Comparison of ENCODE assay signal across 22 mouse cellular contexts in genomic region chr17:65827119-65827840, GRCm38 (mm10). TPM values are rescaled to one million over a fixed set of nuclear protein-coding genes. Genes with fewer than 3 reads are reported as not detected.
A peak's percentile ranks its signal among the peaks of the same experiment; 100 is the strongest.
DNase-seq lines count a peak whose midpoint lies in the region; ATAC-seq and TF ChIP-seq lines count a peak whose summit lies in the region.
"Had no signal": no experiment of that assay in that cellular context is flagged by ENCODE, and none has a peak within 500 bp of the region (broad histone marks: within the 10 kb centered on the region; RNA-seq: fewer than 3 reads in every experiment).

No protein-coding gene starts in this region.

- no peaks in the 10 kb centered on the region for H3K27me3 ChIP-seq in embryonic facial prominence, embryonic 11.5 days (ENCODE audit: control insufficient read depth, insufficient read depth, low read length)
- no peaks in the 10 kb centered on the region for H3K27me3 ChIP-seq in embryonic facial prominence, embryonic 10.5 days (replicated peaks; ENCODE audit: low read depth, poor library complexity, severe bottlenecking)
- H3K27me3 ChIP-seq in liver, embryonic 12.5 days (replicated peaks), result no peaks in the 10 kb centered on the region
- no peaks in the 10 kb centered on the region for H3K27me3 ChIP-seq in myocyte (ENCODE audit: control insufficient read depth, insufficient read depth, insufficient read length)
- H3K27me3 ChIP-seq: embryonic facial prominence, embryonic 13.5 days; neural tube, embryonic 12.5 days had no signal

- H3K4me1 ChIP-seq in embryonic facial prominence, embryonic 11.5 days (ENCODE audit: control insufficient read depth, insufficient read depth, low read length), result no peaks in the 10 kb centered on the region
- no peaks in the 10 kb centered on the region for H3K4me1 ChIP-seq in embryonic facial prominence, embryonic 10.5 days
- 0 out of 2 replicates have a peak, but pooled peaks cover 5% of the 10 kb centered on the region for H3K4me1 ChIP-seq in liver, embryonic 12.5 days
- H3K4me1 ChIP-seq: embryonic facial prominence, embryonic 13.5 days; limb, embryonic 10.5 days had no signal

- 0 out of 2 replicates have a peak, but pooled peaks have one; percentile 64 for ATAC-seq in embryonic facial prominence, embryonic 11.5 days (replicated peaks; ENCODE audit: insufficient number of reproducible peaks, low FRiP score, low TSS enrichment, low read depth)
- ATAC-seq in liver, embryonic 12.5 days, result no peak
- ATAC-seq in erythroid progenitor cell, adult 5-6 weeks (replicated peaks; ENCODE audit: low FRiP score, poor library complexity, severe bottlenecking), result 0 out of 2 replicates have a peak, but pooled peaks have one; percentile 30

- no peak overlapping the region for H3K4me3 ChIP-seq in embryonic facial prominence, embryonic 11.5 days (ENCODE audit: low read depth, low read length)
- no peak overlapping the region for H3K4me3 ChIP-seq in embryonic facial prominence, embryonic 10.5 days
- no peak overlapping the region for H3K4me3 ChIP-seq in liver, embryonic 12.5 days
- no peak overlapping the region for H3K4me3 ChIP-seq in myocyte
- H3K4me3 ChIP-seq: embryonic facial prominence, embryonic 13.5 days; heart, adult 2 months; limb, embryonic 10.5 days; neural tube, embryonic 12.5 days had no signal

- no peak overlapping the region for H3K27ac ChIP-seq in embryonic facial prominence, embryonic 11.5 days (replicated peaks; ENCODE audit: low read depth, low read length)
- no peak overlapping the region for H3K27ac ChIP-seq in embryonic facial prominence, embryonic 10.5 days (replicated peaks)
- no peak overlapping the region for H3K27ac ChIP-seq in liver, embryonic 12.5 days
- H3K27ac ChIP-seq: embryonic facial prominence, embryonic 13.5 days; heart, adult 2 months; limb, embryonic 10.5 days; macrophage; neural tube, embryonic 12.5 days had no signal

- H3K9ac ChIP-seq in embryonic facial prominence, embryonic 11.5 days (replicated peaks; ENCODE audit: low read length), result no peak overlapping the region
- 0 out of 2 replicates have a peak overlapping the region, but pooled peaks have one; percentile 12 for H3K9ac ChIP-seq in liver, embryonic 12.5 days
- H3K9ac ChIP-seq: embryonic facial prominence, embryonic 13.5 days; lung, embryonic 14.5 days; neural tube, embryonic 12.5 days had no signal

- 87% methylated on average over 16 of the region's 16 CpGs for WGBS in embryonic facial prominence, embryonic 11.5 days
- 88% methylated on average over 16 of the region's 16 CpGs for WGBS in embryonic facial prominence, embryonic 10.5 days
- WGBS in liver, embryonic 12.5 days (ENCODE audit: insufficient replicate concordance), result 83% methylated on average over 16 of the region's 16 CpGs

- H3K36me3 ChIP-seq in embryonic facial prominence, embryonic 11.5 days (replicated peaks; ENCODE audit: control insufficient read depth, insufficient read depth, low read depth, low read length), result peaks cover 8% of the 10 kb centered on the region
- H3K36me3 ChIP-seq in embryonic facial prominence, embryonic 10.5 days (replicated peaks), result peaks cover 89% of the 10 kb centered on the region
- H3K36me3 ChIP-seq in liver, embryonic 12.5 days, result peaks cover 86% of the 10 kb centered on the region
- peaks cover 62% of the 10 kb centered on the region for H3K36me3 ChIP-seq in myocyte (ENCODE audit: control insufficient read depth, insufficient read depth)

- H3K9me3 ChIP-seq in embryonic facial prominence, embryonic 11.5 days (replicated peaks; ENCODE audit: control insufficient read depth, low read length), result no peaks in the 10 kb centered on the region
- no peaks in the 10 kb centered on the region for H3K9me3 ChIP-seq in embryonic facial prominence, embryonic 10.5 days
- no peaks in the 10 kb centered on the region for H3K9me3 ChIP-seq in liver, embryonic 12.5 days (replicated peaks)
- H3K9me3 ChIP-seq: embryonic facial prominence, embryonic 13.5 days; limb, embryonic 10.5 days; neural tube, embryonic 12.5 days had no signal

- H3K79me2 ChIP-seq in myocyte (ENCODE audit: control insufficient read depth, insufficient read depth), result peaks cover 15% of the 10 kb centered on the region

- H3ac ChIP-seq in myocyte (ENCODE audit: control insufficient read depth, insufficient read length), result no peak overlapping the region

- no peak for TF ChIP-seq POLR2A in myocyte (IDR thresholded peaks at IDR 0.05; ENCODE audit: insufficient read length, low read depth)

- no peak for DNase-seq in embryonic facial prominence, embryonic 11.5 days (ENCODE audit: low spot score)
- no peak for DNase-seq in embryonic facial prominence, embryonic 10.5 days (ENCODE audit: low spot score)
- no peak for DNase-seq in liver
- no peak for DNase-seq in spleen, postnatal 36 days (ENCODE audit: low spot score in 2 of 2)
- DNase-seq: adrenal gland, postnatal 36 days; cerebellum, adult 2 months; gastrocnemius, postnatal 25 days; heart, adult 2 months; heart, postnatal 36 days; kidney, adult 9 months; kidney, postnatal 4 days; layer of hippocampus, adult 9-11 months; lung, embryonic 14.5 days; thymus, postnatal 25 days had no signal

- H3K4me2 ChIP-seq in embryonic facial prominence, embryonic 11.5 days (ENCODE audit: low read depth, low read length), result no peak overlapping the region
- no peak overlapping the region for H3K4me2 ChIP-seq in liver, embryonic 12.5 days
- H3K4me2 ChIP-seq in myocyte (ENCODE audit: low read depth), result no peak overlapping the region
- H3K4me2 ChIP-seq: embryonic facial prominence, embryonic 13.5 days; liver, embryonic 11.5 days; lung, embryonic 14.5 days; neural tube, embryonic 12.5 days had no signal

TF ChIP-seq in myocyte, 11 proteins besides CTCF, POLR2A, EP300 and RAD21:
- TF ChIP-seq MAX (IDR thresholded peaks at IDR 0.05; ENCODE audit: low read depth), result no peak
- peak; percentile 24 for TF ChIP-seq POLR2AphosphoS2 (IDR thresholded peaks at IDR 0.05; ENCODE audit: insufficient read length, low read depth)

RNA-seq across cellular contexts. Expression of gene Ppp4r1, which starts 44.9 kb away (rescaled TPM):
- 63.5 and 65.1 TPM in 2 replicates for polyA plus RNA-seq in embryonic facial prominence, embryonic 11.5 days (2014; fragmentation: Nextera tagmentation; extraction: Ambion mirVana)
- polyA plus RNA-seq in embryonic facial prominence, embryonic 10.5 days (2016; fragmentation: Nextera tagmentation; extraction: Ambion mirVana), result 61.4 and 67.4 TPM in 2 replicates
- polyA plus RNA-seq in liver, embryonic 12.5 days (2016; fragmentation: Nextera tagmentation; extraction: Ambion mirVana), result 17.9 and 18.1 TPM in 2 replicates
- total RNA-seq in erythroid progenitor cell, adult 5-6 weeks (2015; ENCODE audit: low replicate concordance), result 24.7 and 37.5 TPM in 2 replicates
- total RNA-seq in erythroid progenitor cell, adult 5-6 weeks (2017; ENCODE audit: low replicate concordance), result 12.0 and 23.5 TPM in 2 replicates
- polyA plus RNA-seq in myocyte (2012; fragmentation: generic; extraction: Trizol), result 44.9 TPM

RNA-seq across cellular contexts. Expression of gene Rab31, which starts 54.7 kb away (rescaled TPM):
- 70.8 and 80.5 TPM in 2 replicates for polyA plus RNA-seq in embryonic facial prominence, embryonic 11.5 days (2014; fragmentation: Nextera tagmentation; extraction: Ambion mirVana)
- 54.6 and 58.7 TPM in 2 replicates for polyA plus RNA-seq in embryonic facial prominence, embryonic 10.5 days (2016; fragmentation: Nextera tagmentation; extraction: Ambion mirVana)
- 7.0 and 7.7 TPM in 2 replicates for polyA plus RNA-seq in liver, embryonic 12.5 days (2016; fragmentation: Nextera tagmentation; extraction: Ambion mirVana)
- total RNA-seq in erythroid progenitor cell, adult 5-6 weeks (2015; ENCODE audit: low replicate concordance), result 9.4 and 10.5 TPM in 2 replicates
- total RNA-seq in erythroid progenitor cell, adult 5-6 weeks (2017; ENCODE audit: low replicate concordance), result 7.3 and 11.9 TPM in 2 replicates
- 60.7 TPM for polyA plus RNA-seq in myocyte (2012; fragmentation: generic; extraction: Trizol)

RNA-seq across cellular contexts. Expression of gene Ralbp1, which starts 58.3 kb away (rescaled TPM):
- polyA plus RNA-seq in embryonic facial prominence, embryonic 11.5 days (2014; fragmentation: Nextera tagmentation; extraction: Ambion mirVana), result 47.8 and 48.4 TPM in 2 replicates
- polyA plus RNA-seq in embryonic facial prominence, embryonic 10.5 days (2016; fragmentation: Nextera tagmentation; extraction: Ambion mirVana), result 58.5 and 61.3 TPM in 2 replicates
- 45.9 and 47.3 TPM in 2 replicates for polyA plus RNA-seq in liver, embryonic 12.5 days (2016; fragmentation: Nextera tagmentation; extraction: Ambion mirVana)
- 18.9 and 22.7 TPM in 2 replicates for total RNA-seq in erythroid progenitor cell, adult 5-6 weeks (2015; ENCODE audit: low replicate concordance)
- 40.8 and 45.1 TPM in 2 replicates for total RNA-seq in erythroid progenitor cell, adult 5-6 weeks (2017; ENCODE audit: low replicate concordance)
- polyA plus RNA-seq in myocyte (2012; fragmentation: generic; extraction: Trizol), result 24.5 TPM
